Mouse (Mus musculus) limb, embryonic 10.5 days (tissue): ENCODE measurements around the gene Disc1. TPM values are rescaled to one million over a fixed set of nuclear protein-coding genes. Genes with fewer than 3 reads are reported as not detected.

ENCODE experiments used
- DNase-seq: peaks from one replicate; pipeline ENCODE4 v3.0.0-alpha.2; 2017; ENCODE audit warnings: low spot score
- H3K27ac ChIP-seq: fragments of 300-500 bp; sonication (generic); 2 replicates; pipeline ENCODE4 v1.5.1; 2016; ENCODE audit warnings: mild to moderate bottlenecking
- H3K27me3 ChIP-seq: fragments of 300-500 bp; sonication (generic); 2 replicates; pipeline ENCODE4 v1.6.1; 2016; ENCODE audit warnings: low read depth, mild to moderate bottlenecking; ENCODE audit not compliant: poor library complexity, severe bottlenecking
- H3K36me3 ChIP-seq: fragments of 300-500 bp; sonication (generic); 2 replicates; pipeline ENCODE4 v1.6.1; 2016; ENCODE audit warnings: mild to moderate bottlenecking, moderate library complexity
- H3K4me1 ChIP-seq: fragments of 300-500 bp; sonication (generic); 2 replicates; pipeline ENCODE4 v1.6.1; 2016
- H3K4me3 ChIP-seq: fragments of 300-500 bp; sonication (generic); 2 replicates; pipeline ENCODE4 v1.5.1; 2016; ENCODE audit warnings: mild to moderate bottlenecking, moderate library complexity
- H3K9me3 ChIP-seq: fragments of 300-500 bp; sonication (generic); replicated peaks from 2 replicates; pipeline ENCODE4 v1.6.1; 2016; ENCODE audit warnings: mild to moderate bottlenecking
- WGBS: fragments of 180-500 bp; shearing (Covaris S2); methylation state at CpG from one replicate; pipeline ENCODE4 v1.1.7; 2016; 5-methylcytosine and 5-hydroxymethylcytosine counted together
- microRNA-seq: library from miRNA; unstranded; fragments of <30 nt; microRNA quantifications from one replicate; pipeline ENCODE4, GENCODE M21; 2017
- polyA plus RNA-seq: library from polyadenylated mRNA; unstranded; fragments of >200 nt; fragmentation: Nextera tagmentation; extraction: Ambion mirVana; gene quantifications from 2 replicates; pipeline ENCODE4 v1.2.1, GENCODE M21; 2016

Gene Disc1
- polyA plus RNA-seq, 1 experiment from 2014 or later = 1.3 TPM

DNA sequence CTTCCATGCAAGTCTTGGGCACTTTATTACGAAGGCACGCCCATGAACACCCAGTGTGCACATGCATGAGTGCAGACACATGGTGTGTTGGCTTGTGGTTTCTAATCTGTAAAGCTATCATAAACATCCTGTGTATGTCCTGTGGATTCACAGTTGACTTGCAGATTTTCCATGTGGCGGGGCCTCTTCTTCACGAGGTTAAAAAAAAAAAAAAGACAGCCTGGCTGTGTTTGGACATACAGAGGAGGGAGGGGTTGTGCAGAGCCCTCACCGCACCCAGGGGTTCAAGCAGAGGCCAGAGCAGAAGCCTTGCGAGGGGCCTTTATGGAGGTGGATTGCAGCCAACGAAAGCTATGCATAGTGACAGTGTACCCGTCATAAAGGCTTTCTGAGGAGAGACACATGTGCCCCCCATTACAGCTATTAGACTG lies 248.0 kb downstream of the Disc1 start:
- Histone ChIP-seq H3K27ac (no peak overlapping the region), H3K9me3 (peaks cover 2% of the 10 kb centered on the region; the same call in 1 of the 2 replicates), H3K4me1 (peaks cover 16% of the 10 kb centered on the region), H3K4me3 (no peak overlapping the region), H3K27me3 (no peaks in the 10 kb centered on the region), H3K36me3 (no peaks in the 10 kb centered on the region)
- WGBS = 88% methylated on average over 8 of the region's 8 CpGs
- DNase-seq = no peak

DNA sequence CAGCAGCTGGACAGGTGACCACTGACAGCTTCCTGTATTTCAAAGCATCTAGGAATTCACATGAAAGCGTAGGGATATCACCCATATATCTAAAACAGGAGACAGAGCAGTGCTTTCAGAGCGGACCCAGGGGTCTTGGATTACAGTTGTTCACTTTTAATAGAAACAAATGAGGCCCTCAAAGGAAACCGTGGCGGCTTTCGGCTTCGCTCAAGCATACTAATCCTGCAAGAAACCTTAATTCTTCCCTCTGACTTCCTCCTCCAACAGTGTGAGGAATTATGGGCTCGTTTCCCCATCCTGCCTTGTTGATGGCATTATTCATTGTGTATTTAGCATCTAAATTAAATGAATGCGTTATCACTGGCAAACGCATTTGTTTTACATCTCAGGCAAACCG lies 252.7 kb downstream of the Disc1 start:
- Histone ChIP-seq H3K9me3 (peaks cover 2% of the 10 kb centered on the region; the same call in 1 of the 2 replicates), H3K36me3 (no peaks in the 10 kb centered on the region), H3K4me1 (peaks cover 23% of the 10 kb centered on the region), H3K27ac (no peak overlapping the region), H3K27me3 (no peaks in the 10 kb centered on the region; the same call in 1 of the 2 replicates), H3K4me3 (no peak overlapping the region)
- no peak for DNase-seq
- WGBS = 89% methylated on average over 10 of the region's 10 CpGs

DNA sequence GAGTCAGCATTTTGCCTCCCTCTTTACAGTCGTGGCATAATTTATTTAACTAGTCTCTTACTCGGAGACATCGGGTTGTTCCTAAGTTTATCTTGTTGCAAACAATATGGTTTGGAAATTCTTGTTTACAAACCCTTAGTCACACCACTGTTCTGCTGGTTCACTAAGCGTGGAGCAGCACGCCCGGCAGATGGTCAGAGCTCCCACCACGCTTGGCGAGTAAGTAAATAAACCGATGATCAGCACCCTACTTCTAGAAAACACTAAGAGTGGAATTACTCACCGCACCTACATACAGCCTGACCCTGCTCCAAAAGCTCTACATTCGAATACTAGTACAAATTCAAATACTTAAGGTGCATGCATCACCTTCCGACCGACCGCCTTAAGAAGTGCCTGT lies 256.0 kb downstream of the Disc1 start:
- WGBS = 92% methylated on average over 14 of the region's 14 CpGs
- no peak for DNase-seq
- Histone ChIP-seq H3K36me3 (no peaks in the 10 kb centered on the region), H3K27me3 (no peaks in the 10 kb centered on the region; the same call in 1 of the 2 replicates), H3K4me1 (peaks cover 34% of the 10 kb centered on the region), H3K27ac (no peak overlapping the region), H3K4me3 (no peak overlapping the region), H3K9me3 (0 out of 2 replicates have a peak, but pooled peaks cover under 1% of the 10 kb centered on the region)

Small RNAs within 50 kb of the gene (microRNA-seq; reads per million reads assigned to microRNA genes)
- not detected for gene Gm22197

Other genes with a start within 250 kb of the Disc1 start
- 133 and 142 TPM in 2 replicates for gene Gnpat, start 191.2 kb upstream of the Disc1 start, polyA plus RNA-seq
- gene 2810004N23Rik, start 191.1 kb upstream of the Disc1 start, polyA plus RNA-seq = 71.0 and 82.9 TPM in 2 replicates
- 8.7 and 9.2 TPM in 2 replicates for gene Exoc8, start 156.5 kb upstream of the Disc1 start, polyA plus RNA-seq
- 9.3 and 10.4 TPM in 2 replicates for gene Sprtn, start 156.3 kb upstream of the Disc1 start, polyA plus RNA-seq
- gene Egln1, start 104.9 kb upstream of the Disc1 start, polyA plus RNA-seq = 9.9 and 10.1 TPM in 2 replicates
- 134 and 141 TPM in 2 replicates for gene Tsnax, start 41.2 kb upstream of the Disc1 start, polyA plus RNA-seq